Mouse (Mus musculus) CH12.LX (cell line): ENCODE results near the gene Bmf. TPM values are rescaled to one million over a fixed set of nuclear protein-coding genes. Genes with fewer than 3 reads are reported as not detected.

Experiments used
- DNase-seq: peaks from one replicate; pipeline ENCODE4 v3.0.0-alpha.2; 2013; ENCODE audit errors: extremely low read depth
- H3K27ac ChIP-seq: 2 replicates; pipeline ENCODE4 v1.5.1; 2012; ENCODE audit warnings: low read depth, mild to moderate bottlenecking, control low read depth, moderate library complexity; ENCODE audit not compliant: insufficient read depth
- H3K27me3 ChIP-seq: replicated peaks from 2 replicates; pipeline ENCODE3; 2012; ENCODE audit warnings: inconsistent platforms
- H3K36me3 ChIP-seq, 2 experiments: replicated peaks in 1 of 2; 2 replicates each; pipeline versions ENCODE3 to v1.6.1; 2012; ENCODE audit warnings: inconsistent platforms in 1 of 2, low read length in 1 of 2, mild to moderate bottlenecking in 1 of 2, mixed read lengths in 1 of 2, moderate library complexity in 1 of 2; ENCODE audit not compliant: control insufficient read depth in 1 of 2, insufficient read depth in 1 of 2
- H3K4me1 ChIP-seq, 2 experiments: 2 replicates each; pipeline ENCODE4 v1.6.1; 2012; ENCODE audit warnings: inconsistent platforms in 1 of 2, moderate library complexity in 1 of 2; ENCODE audit not compliant: insufficient read depth in 2 of 2, control insufficient read depth in 1 of 2
- H3K4me2 ChIP-seq: 2 replicates; pipeline ENCODE4 v1.6.1; 2012; ENCODE audit warnings: low read depth, mild to moderate bottlenecking, control low read depth; ENCODE audit not compliant: poor library complexity, insufficient read depth, severe bottlenecking
- H3K4me3 ChIP-seq, 3 experiments: fragments of 150-350 bp in 1 of 3; sonication (generic) in 1 of 3; replicated peaks in 1 of 3; 2 replicates each; pipeline versions ENCODE3 to v1.5.1; 2011 to 2012; ENCODE audit warnings: low read depth in 2 of 3, low read length in 2 of 3, mild to moderate bottlenecking in 2 of 3, moderate library complexity in 2 of 3, control low read depth in 1 of 3, improper control_type of control experiment in 1 of 3, inconsistent platforms in 1 of 3, mixed read lengths in 1 of 3; ENCODE audit not compliant: poor library complexity in 1 of 3
- H3K79me2 ChIP-seq: replicated peaks from 2 replicates; pipeline ENCODE4 v1.6.1; 2012; ENCODE audit warnings: mild to moderate bottlenecking, moderate library complexity; ENCODE audit not compliant: control insufficient read depth, poor library complexity, insufficient read depth, severe bottlenecking; ENCODE audit errors: extremely low read depth
- H3K9ac ChIP-seq: 2 replicates; pipeline ENCODE4 v1.6.1; 2012; ENCODE audit warnings: low read depth, mild to moderate bottlenecking, control low read depth, moderate library complexity; ENCODE audit not compliant: insufficient read depth
- H3K9me3 ChIP-seq: replicated peaks from 2 replicates; pipeline ENCODE3; 2012; ENCODE audit warnings: low read length, inconsistent platforms, mixed read lengths
- CHD2 ChIP-seq: IDR thresholded peaks from 2 replicates; pipeline ENCODE4 v1.6.1; 2011; ENCODE audit warnings: low read length, improper control_type of control experiment
- CTCF ChIP-seq, 2 experiments: IDR thresholded peaks in 1 of 2; conservative IDR thresholded peaks in 1 of 2; 2 replicates each; pipeline ENCODE4 v1.5.1; 2011 to 2012; ENCODE audit warnings: low read depth in 2 of 2, low read length in 2 of 2, improper control_type of control experiment in 1 of 2, inconsistent platforms in 1 of 2, mild to moderate bottlenecking in 1 of 2, moderate library complexity in 1 of 2
- ELF1 ChIP-seq: IDR thresholded peaks from 2 replicates; pipeline ENCODE4 v1.6.1; 2014; ENCODE audit warnings: low read depth, mild to moderate bottlenecking, inconsistent platforms, low read length, improper control_type of control experiment
- ETS1 ChIP-seq: conservative IDR thresholded peaks from 2 replicates; pipeline ENCODE4 v1.6.1; 2012; ENCODE audit warnings: low read depth, mild to moderate bottlenecking, inconsistent platforms, low read length, improper control_type of control experiment, moderate library complexity
- GABPA ChIP-seq: IDR thresholded peaks from 2 replicates; pipeline ENCODE4 v1.6.1; 2012; ENCODE audit warnings: low read depth, low read length, improper control_type of control experiment, inconsistent platforms; ENCODE audit not compliant: insufficient replicate concordance
- HCFC1 ChIP-seq: IDR thresholded peaks from 2 replicates; pipeline ENCODE4 v1.6.1; 2012; ENCODE audit warnings: low read depth, mild to moderate bottlenecking, inconsistent platforms, low read length, improper control_type of control experiment
- KAT2A ChIP-seq: IDR thresholded peaks from 2 replicates; pipeline ENCODE4 v1.6.1; 2012; ENCODE audit warnings: low read length, improper control_type of control experiment, inconsistent platforms; ENCODE audit not compliant: insufficient replicate concordance
- MAFK ChIP-seq: IDR thresholded peaks from 2 replicates; pipeline ENCODE4 v1.6.1; 2011; ENCODE audit warnings: low read length, improper control_type of control experiment; ENCODE audit not compliant: insufficient replicate concordance
- MEF2A ChIP-seq: IDR thresholded peaks from 2 replicates; pipeline ENCODE4 v1.6.1; 2014; ENCODE audit warnings: low read depth, mild to moderate bottlenecking, inconsistent platforms, low read length, improper control_type of control experiment, borderline replicate concordance
- MXI1 ChIP-seq: IDR thresholded peaks from 2 replicates; pipeline ENCODE4 v1.6.1; 2011; ENCODE audit warnings: mild to moderate bottlenecking, low read depth, low read length, improper control_type of control experiment
- NRF1 ChIP-seq: IDR thresholded peaks from 2 replicates; pipeline ENCODE4 v1.6.1; 2014; ENCODE audit warnings: low read depth, mild to moderate bottlenecking, inconsistent platforms, low read length, improper control_type of control experiment, moderate library complexity
- POLR2A ChIP-seq: IDR thresholded peaks from 2 replicates; pipeline ENCODE4 v1.6.1; 2011; ENCODE audit warnings: low read depth, mild to moderate bottlenecking, improper control_type of control experiment, low read length
- RAD21 ChIP-seq: IDR thresholded peaks from 2 replicates; pipeline ENCODE4 v1.6.1; 2011; ENCODE audit warnings: low read depth, mild to moderate bottlenecking, low read length, improper control_type of control experiment, moderate library complexity
- RCOR1 ChIP-seq: conservative IDR thresholded peaks from 2 replicates; pipeline ENCODE4 v1.6.1; 2012; ENCODE audit warnings: low read depth, mild to moderate bottlenecking, inconsistent platforms, low read length, improper control_type of control experiment
- SIN3A ChIP-seq: IDR thresholded peaks from 2 replicates; pipeline ENCODE4 v1.6.1; 2012; ENCODE audit warnings: low read length, improper control_type of control experiment, inconsistent platforms
- SMC3 ChIP-seq: IDR thresholded peaks from 2 replicates; pipeline ENCODE4 v1.6.1; 2011; ENCODE audit warnings: low read depth, low read length, improper control_type of control experiment
- TCF12 ChIP-seq: IDR thresholded peaks from 2 replicates; pipeline ENCODE4 v1.6.1; 2014; ENCODE audit warnings: low read depth, mild to moderate bottlenecking, inconsistent platforms, low read length, improper control_type of control experiment
- USF1 ChIP-seq: IDR thresholded peaks from 2 replicates; pipeline ENCODE4 v1.6.1; 2014; ENCODE audit warnings: low read depth, mild to moderate bottlenecking, inconsistent platforms, low read length, improper control_type of control experiment
- ZC3H11A ChIP-seq: IDR thresholded peaks from 2 replicates; pipeline ENCODE4 v1.6.1; 2012; ENCODE audit warnings: low read depth, mild to moderate bottlenecking, inconsistent platforms, low read length, improper control_type of control experiment
- ZKSCAN1 ChIP-seq: IDR thresholded peaks from 2 replicates; pipeline ENCODE4 v1.6.1; 2012; ENCODE audit warnings: low read depth, inconsistent platforms, low read length, improper control_type of control experiment, borderline replicate concordance
- ZMIZ1 ChIP-seq: IDR thresholded peaks from 2 replicates; pipeline ENCODE4 v1.6.1; 2012; ENCODE audit warnings: low read depth, mild to moderate bottlenecking, inconsistent platforms, low read length, improper control_type of control experiment
- dilution Hi-C: fragments of 300-500 bp; cut with MboI; formaldehyde crosslinking; loops from 2 replicates; pipeline ENCODE4 v1.14.3; 2020; ENCODE audit warnings: low sequenced_read_pairs; ENCODE audit not compliant: extremely low pct_unique_long_range_greater_than_20kb, extremely low pct_ligation_motif_present
- in situ Hi-C: fragments of 300-500 bp; cut with MboI; formaldehyde crosslinking; loops from 3 replicates; pipeline ENCODE4 v1.14.3; 2019; ENCODE audit warnings: low sequenced_read_pairs, low pct_ligation_motif_present, low pct_unique_long_range_greater_than_20kb, mixed read lengths
- polyA plus RNA-seq: library from polyadenylated mRNA; unstranded; fragments of >175 nt; gene quantifications from 2 replicates; pipeline ENCODE4 v1.2.1, GENCODE M21; 2012; ENCODE audit warnings: low read depth; ENCODE audit not compliant: insufficient read length
- total RNA-seq, 2 experiments: library from RNA; depleted of rRNA; stranded (reverse); fragments of 300-350 nt in 1 of 2; fragments of >200 nt in 1 of 2; gene quantifications; 2 replicates each; pipeline ENCODE4 v1.2.3; 2012 to 2014

Gene Bmf
- total and polyA plus RNA-seq, 3 experiments = 1.4 to 5.6 (median 2.6) TPM

DNA sequence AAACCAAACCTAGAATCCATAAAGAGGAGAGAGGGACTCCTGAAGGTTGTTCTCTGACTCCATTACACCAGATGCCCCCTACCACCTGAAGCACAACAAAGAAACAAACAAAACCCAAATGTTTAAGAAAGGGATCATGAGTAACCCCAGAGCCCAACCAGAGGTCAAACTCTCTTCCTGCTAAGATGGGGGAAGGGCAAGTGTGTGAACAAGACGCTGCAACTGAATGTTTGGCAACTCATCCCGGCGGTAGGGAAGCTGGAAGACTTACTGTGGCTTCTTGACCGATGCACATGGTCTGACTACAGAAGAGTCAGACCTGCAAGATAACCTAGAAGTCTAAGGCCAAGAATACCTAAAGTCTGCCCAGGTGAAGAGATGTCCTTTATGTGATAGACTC is 12.3 kb downstream of the Bmf start:
- peaks cover 14 to 46% of the 10 kb centered on the region in 2 experiments for H3K4me1 ChIP-seq
- no peak for TF ChIP-seq TCF12
- no peak for TF ChIP-seq POLR2A
- TF ChIP-seq SIN3A = no peak
- no peak for TF ChIP-seq MEF2A
- TF ChIP-seq RAD21 = no peak
- TF ChIP-seq ZMIZ1 = no peak
- no peak for TF ChIP-seq ZC3H11A
- no peak for TF ChIP-seq NRF1
- no peak for TF ChIP-seq ELF1
- no peak for TF ChIP-seq ZKSCAN1
- TF ChIP-seq MAFK = no peak
- TF ChIP-seq CTCF (conservative IDR thresholded peaks at IDR 0.05 in 1 of 2, IDR thresholded peaks at IDR 0.05 in 1 of 2; ENCODE audit: low read depth in 2 of 2, low read length in 2 of 2) = no peak
- no peak for TF ChIP-seq ETS1
- dilution Hi-C loops = no loop called here
- H3K4me2 ChIP-seq = no peak overlapping the region
- no peaks in the 10 kb centered on the region for H3K79me2 ChIP-seq
- peaks cover 0 to 3% of the 10 kb centered on the region in 2 experiments for H3K36me3 ChIP-seq
- no peak overlapping the region for H3K9ac ChIP-seq
- H3K4me3 ChIP-seq = no peak overlapping the region
- in situ Hi-C loops = no loop called here
- no peaks in the 10 kb centered on the region for H3K27me3 ChIP-seq
- DNase-seq = no peak
- no peak overlapping the region for H3K27ac ChIP-seq
- H3K9me3 ChIP-seq = peaks cover 2% of the 10 kb centered on the region

DNA sequence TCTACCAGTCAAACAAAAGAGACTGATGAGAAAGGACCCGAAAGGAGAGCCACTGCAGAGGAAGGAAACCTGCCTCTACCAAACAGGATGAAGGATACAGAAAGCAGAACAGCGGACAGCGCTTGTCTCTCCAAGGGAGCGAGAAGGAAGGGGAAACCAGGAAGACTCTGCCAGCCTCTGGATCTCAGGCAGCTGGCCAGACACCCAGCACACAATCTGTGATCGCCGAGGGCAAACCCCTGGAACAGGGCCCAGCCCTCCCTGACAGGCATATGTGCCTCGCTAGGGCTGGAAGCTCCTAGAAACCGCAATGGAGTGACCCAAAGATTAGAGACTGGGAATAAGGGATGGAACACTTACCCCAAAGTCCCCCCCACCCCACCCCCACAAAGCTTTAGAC is 12.9 kb downstream of the Bmf start:
- Histone ChIP-seq H3K36me3 (peaks cover 0 to 3% of the 10 kb centered on the region in 2 experiments), H3K9ac (no peak overlapping the region), H3K4me2 (no peak overlapping the region), H3K9me3 (peaks cover 2% of the 10 kb centered on the region), H3K79me2 (no peaks in the 10 kb centered on the region), H3K27me3 (no peaks in the 10 kb centered on the region), H3K27ac (no peak overlapping the region), H3K4me1 (peaks cover 11 to 41% of the 10 kb centered on the region in 2 experiments), H3K4me3 (no peak overlapping the region)
- TF ChIP-seq SIN3A = no peak
- TF ChIP-seq SMC3 = no peak
- TF ChIP-seq CTCF (conservative IDR thresholded peaks at IDR 0.05 in 1 of 2, IDR thresholded peaks at IDR 0.05 in 1 of 2; ENCODE audit: low read depth in 2 of 2, low read length in 2 of 2) = no peak
- TF ChIP-seq GABPA = no peak
- no peak for TF ChIP-seq HCFC1
- no peak for TF ChIP-seq MAFK
- no peak for TF ChIP-seq CHD2
- no peak for TF ChIP-seq RCOR1
- TF ChIP-seq MXI1 = no peak
- no peak for TF ChIP-seq NRF1
- no peak for TF ChIP-seq USF1
- TF ChIP-seq MEF2A = no peak
- no peak for TF ChIP-seq KAT2A
- dilution Hi-C loops (no loop called here), in situ Hi-C loops (no loop called here)
- no peak for DNase-seq
